ENCODE assay signal across 8 mouse cellular contexts in the genomic region with DNA sequence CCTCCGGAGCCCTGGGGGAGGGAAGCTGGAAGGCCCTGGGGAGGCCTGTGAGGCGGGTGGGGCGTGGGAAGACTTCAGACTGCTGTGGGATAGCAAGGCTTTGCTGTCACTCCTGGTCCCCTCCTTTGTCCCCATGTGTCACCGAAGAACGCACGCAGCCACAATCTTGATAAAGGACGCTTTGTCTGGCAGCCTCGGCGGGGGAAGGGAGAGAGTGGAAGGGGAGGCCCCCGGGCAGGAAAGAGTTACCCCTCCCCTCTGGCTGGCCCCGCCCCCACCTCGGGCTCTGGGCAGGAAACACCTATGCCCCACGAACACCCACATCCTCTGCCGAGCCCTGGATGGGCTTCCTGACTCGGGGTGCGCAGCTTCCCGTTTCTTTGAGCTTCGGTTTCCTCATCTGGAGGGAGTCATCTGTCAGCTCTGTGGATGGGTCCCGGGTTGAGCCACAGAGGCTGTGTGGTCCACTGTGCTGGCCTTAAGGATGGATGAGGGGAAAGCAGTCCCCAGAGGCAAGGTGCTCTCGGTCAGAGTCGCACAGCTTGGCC.
DNase-seq lines count a peak whose midpoint lies in the region; ATAC-seq and TF ChIP-seq lines count a peak whose summit lies in the region.

No protein-coding gene starts in this region.

- no peak for TF ChIP-seq CTCF in gastrocnemius, adult 2 months (IDR thresholded peaks at IDR 0.05)

- peak; percentile 88 for ATAC-seq in forebrain, embryonic 11.5 days (replicated peaks; ENCODE audit: low FRiP score)
- ATAC-seq in hindbrain, embryonic 16.5 days = no peak
- peak; percentile 59 for ATAC-seq in liver, embryonic 12.5 days
- ATAC-seq in monocyte, adult 5-6 weeks (replicated peaks; ENCODE audit: insufficient number of reproducible peaks, low FRiP score, low TSS enrichment, poor library complexity, severe bottlenecking) = peak; percentile 44; the same call in 1 of the 2 replicates

- peak overlapping the region; percentile 48 for H3K4me3 ChIP-seq in gastrocnemius, adult 2 months
- H3K4me3 ChIP-seq in forebrain, embryonic 11.5 days (ENCODE audit: low read depth, low read length) = peak overlapping the region; percentile 22
- peak overlapping the region; percentile 7; the same call in 1 of the 2 replicates for H3K4me3 ChIP-seq in hindbrain, embryonic 16.5 days (ENCODE audit: low read length)
- H3K4me3 ChIP-seq in liver, embryonic 12.5 days = peak overlapping the region; percentile 36

- peaks cover 38% of the 10 kb centered on the region for H3K4me1 ChIP-seq in forebrain, embryonic 11.5 days (replicated peaks; ENCODE audit: control insufficient read depth, insufficient read depth, low read length)
- peaks cover 20% of the 10 kb centered on the region for H3K4me1 ChIP-seq in hindbrain, embryonic 16.5 days (ENCODE audit: control insufficient read depth, insufficient read depth, low read depth, low read length)
- H3K4me1 ChIP-seq in liver, embryonic 12.5 days = peaks cover 56% of the 10 kb centered on the region

- no peaks in the 10 kb centered on the region for H3K9me3 ChIP-seq in forebrain, embryonic 11.5 days (ENCODE audit: control insufficient read depth, low read length)
- no peaks in the 10 kb centered on the region for H3K9me3 ChIP-seq in hindbrain, embryonic 16.5 days (ENCODE audit: control insufficient read depth, low read length)
- H3K9me3 ChIP-seq in liver, embryonic 12.5 days (replicated peaks) = no peaks in the 10 kb centered on the region

- peak overlapping the region; percentile 78 for H3K27ac ChIP-seq in gastrocnemius, adult 2 months
- H3K27ac ChIP-seq in forebrain, embryonic 11.5 days (ENCODE audit: low read depth, low read length) = peak overlapping the region; percentile 87
- H3K27ac ChIP-seq in hindbrain, embryonic 16.5 days (ENCODE audit: low read depth, low read length) = no peak overlapping the region
- peak overlapping the region; percentile 45 for H3K27ac ChIP-seq in liver, embryonic 12.5 days

- intact Hi-C loops in gastrocnemius, adult 2 months (cut with DNase I) = loop anchor here (5.0 kb wide), 1 partner anchor 87 kb away; no protein-coding TSS in a partner anchor

- H3K9ac ChIP-seq in forebrain, embryonic 11.5 days (ENCODE audit: low read length) = peak overlapping the region; percentile 55
- H3K9ac ChIP-seq in hindbrain, embryonic 16.5 days (ENCODE audit: low read depth, low read length) = 0 out of 2 replicates have a peak overlapping the region, but pooled peaks have one; percentile 10
- peak overlapping the region; percentile 45; the same call in 1 of the 2 replicates for H3K9ac ChIP-seq in liver, embryonic 12.5 days

- under 1% methylated on average over 21 of the region's 21 CpGs for WGBS in forebrain, embryonic 11.5 days
- 3% methylated on average over 19 of the region's 21 CpGs for WGBS in hindbrain, embryonic 16.5 days
- under 1% methylated on average over 21 of the region's 21 CpGs for WGBS in liver, embryonic 12.5 days (ENCODE audit: insufficient replicate concordance)

- peak overlapping the region; percentile 49 for H3K4me2 ChIP-seq in forebrain, embryonic 11.5 days (ENCODE audit: low read depth, low read length, severe bottlenecking)
- peak overlapping the region; percentile 31 for H3K4me2 ChIP-seq in hindbrain, embryonic 16.5 days (ENCODE audit: low read length)
- peak overlapping the region; percentile 69 for H3K4me2 ChIP-seq in liver, embryonic 12.5 days

- DNase-seq in gastrocnemius, adult 2 months = peak; percentile 55
- DNase-seq in gastrocnemius, adult 8-10 months (ENCODE audit: low spot score in 2 of 2) = no peak
- DNase-seq in forebrain, embryonic 11.5 days (ENCODE audit: low spot score) = peak; percentile 94
- DNase-seq in thymus, postnatal 4 days = peak; percentile 97
- DNase-seq in cerebellum, postnatal 14 days = no peak

- H3K27me3 ChIP-seq in forebrain, embryonic 11.5 days (ENCODE audit: control insufficient read depth, insufficient read depth, low read length) = no peaks in the 10 kb centered on the region
- no peaks in the 10 kb centered on the region for H3K27me3 ChIP-seq in hindbrain, embryonic 16.5 days (replicated peaks; ENCODE audit: control insufficient read depth, insufficient read depth, low read length)
- H3K27me3 ChIP-seq in liver, embryonic 12.5 days (replicated peaks) = peaks cover 21% of the 10 kb centered on the region

- H3K36me3 ChIP-seq in forebrain, embryonic 11.5 days (ENCODE audit: control insufficient read depth, insufficient read depth, low read length) = no peaks in the 10 kb centered on the region
- H3K36me3 ChIP-seq in hindbrain, embryonic 16.5 days (ENCODE audit: control insufficient read depth, insufficient read depth, low read length) = no peaks in the 10 kb centered on the region
- no peaks in the 10 kb centered on the region for H3K36me3 ChIP-seq in liver, embryonic 12.5 days

Comparison
In these comparisons a context has a peak if more than half of its experiments do, and no peak if none do; other contexts are left out.
1. DNase-seq: peak in gastrocnemius, adult 2 months (single experiment), forebrain, embryonic 11.5 days (single experiment) and thymus, postnatal 4 days (single experiment); none in gastrocnemius, adult 8-10 months (0 of 2) and cerebellum, postnatal 14 days (0 of 2).
2. Peak in every context shown above with its lines, with median percentiles within 50 percentile points of each other: H3K4me3 ChIP-seq, H3K4me2 ChIP-seq and H3K9ac ChIP-seq.